Comparison of ENCODE assay signal across 9 mouse cellular contexts in genomic region chr16:33923001-33923316, GRCm38 (mm10). TPM values are rescaled to one million over a fixed set of nuclear protein-coding genes. Genes with fewer than 3 reads are reported as not detected.
DNase-seq lines count a peak whose midpoint lies in the region; ATAC-seq and TF ChIP-seq lines count a peak whose summit lies in the region.
"Had no signal": no experiment of that assay in that cellular context is flagged by ENCODE, and none has a peak within 500 bp of the region (broad histone marks: within the 10 kb centered on the region; RNA-seq: fewer than 3 reads in every experiment).

No protein-coding gene starts in this region.

- no peak overlapping the region for H3K9ac ChIP-seq in kidney, postnatal 0 days (ENCODE audit: low read depth, low read length)
- no peak overlapping the region for H3K9ac ChIP-seq in hindbrain, embryonic 13.5 days
- H3K9ac ChIP-seq in hindbrain, embryonic 11.5 days (ENCODE audit: low read depth, low read length) = no peak overlapping the region
- H3K9ac ChIP-seq: midbrain, embryonic 12.5 days had no signal

- DNase-seq in kidney, postnatal 0 days (ENCODE audit: low spot score) = peak; percentile 60
- no peak for DNase-seq in kidney, adult 18-20 months
- DNase-seq in hindbrain, embryonic 11.5 days (ENCODE audit: low spot score) = no peak

- no peak overlapping the region for H3K4me2 ChIP-seq in kidney, postnatal 0 days (ENCODE audit: low read length)
- H3K4me2 ChIP-seq in hindbrain, embryonic 13.5 days = no peak overlapping the region
- H3K4me2 ChIP-seq in hindbrain, embryonic 11.5 days (replicated peaks; ENCODE audit: low read depth, low read length) = no peak overlapping the region
- H3K4me2 ChIP-seq: midbrain, embryonic 12.5 days had no signal

- H3K79me2 ChIP-seq in macrophage (ENCODE audit: inconsistent target) = peaks cover 47% of the 10 kb centered on the region; the same call in 1 of the 2 replicates

- H3K9me3 ChIP-seq in kidney, postnatal 0 days (replicated peaks; ENCODE audit: low read length) = no peaks in the 10 kb centered on the region
- no peaks in the 10 kb centered on the region for H3K9me3 ChIP-seq in hindbrain, embryonic 13.5 days
- H3K9me3 ChIP-seq in hindbrain, embryonic 11.5 days (ENCODE audit: control insufficient read depth, low read length) = no peaks in the 10 kb centered on the region
- H3K9me3 ChIP-seq: midbrain, embryonic 12.5 days had no signal

- H3K27me3 ChIP-seq in kidney, postnatal 0 days (ENCODE audit: insufficient read depth, low read length) = no peaks in the 10 kb centered on the region
- H3K27me3 ChIP-seq in hindbrain, embryonic 13.5 days = no peaks in the 10 kb centered on the region
- no peaks in the 10 kb centered on the region for H3K27me3 ChIP-seq in hindbrain, embryonic 11.5 days (ENCODE audit: control insufficient read depth, insufficient read depth, low read length)
- H3K27me3 ChIP-seq: midbrain, embryonic 12.5 days had no signal

- no peak overlapping the region for H3K4me3 ChIP-seq in kidney, postnatal 0 days (replicated peaks; ENCODE audit: low read depth, low read length)
- no peak overlapping the region for H3K4me3 ChIP-seq in brown adipose tissue, adult 24 weeks (ENCODE audit: insufficient read depth, low read depth, low read length)
- no peak overlapping the region for H3K4me3 ChIP-seq in embryonic fibroblast, embryonic 13.5 days (ENCODE audit: insufficient read depth, low read length)
- H3K4me3 ChIP-seq in macrophage (ENCODE audit: inconsistent target) = no peak overlapping the region
- H3K4me3 ChIP-seq in hindbrain, embryonic 13.5 days = no peak overlapping the region
- H3K4me3 ChIP-seq in hindbrain, embryonic 11.5 days (ENCODE audit: low read depth, low read length) = no peak overlapping the region
- H3K4me3 ChIP-seq: midbrain, embryonic 12.5 days had no signal

- ATAC-seq in kidney, postnatal 0 days (replicated peaks; ENCODE audit: low FRiP score, low read depth) = no peak
- ATAC-seq in hindbrain, embryonic 13.5 days (ENCODE audit: low FRiP score) = no peak
- no peak for ATAC-seq in granulocyte monocyte progenitor cell, adult 5-6 weeks (replicated peaks; ENCODE audit: poor library complexity, severe bottlenecking)
- no peak for ATAC-seq in hindbrain, embryonic 11.5 days (ENCODE audit: low FRiP score)

- no peak for TF ChIP-seq POLR2A in embryonic fibroblast, embryonic 13.5 days (IDR thresholded peaks at IDR 0.05; ENCODE audit: low read depth, low read length)

- H3K36me3 ChIP-seq in kidney, postnatal 0 days (ENCODE audit: insufficient read depth, low read length) = peaks cover 6% of the 10 kb centered on the region
- H3K36me3 ChIP-seq in macrophage (ENCODE audit: inconsistent target) = peaks cover 10% of the 10 kb centered on the region; the same call in 1 of the 2 replicates
- no peaks in the 10 kb centered on the region for H3K36me3 ChIP-seq in hindbrain, embryonic 13.5 days
- H3K36me3 ChIP-seq in hindbrain, embryonic 11.5 days (ENCODE audit: control insufficient read depth, insufficient read depth, low read length) = no peaks in the 10 kb centered on the region
- H3K36me3 ChIP-seq: midbrain, embryonic 12.5 days had no signal

- H3K4me1 ChIP-seq in kidney, postnatal 0 days (replicated peaks; ENCODE audit: insufficient read depth, low read length) = peaks cover 28% of the 10 kb centered on the region
- no peaks in the 10 kb centered on the region; the same call in 1 of the 2 replicates for H3K4me1 ChIP-seq in brown adipose tissue, adult 24 weeks (ENCODE audit: control insufficient read depth, insufficient read depth, insufficient read length, low read length)
- H3K4me1 ChIP-seq in embryonic fibroblast, embryonic 13.5 days (ENCODE audit: control insufficient read depth, insufficient read depth, low read length) = peaks cover 29% of the 10 kb centered on the region
- H3K4me1 ChIP-seq in hindbrain, embryonic 13.5 days (replicated peaks) = peaks cover 15% of the 10 kb centered on the region
- no peaks in the 10 kb centered on the region for H3K4me1 ChIP-seq in hindbrain, embryonic 11.5 days (replicated peaks; ENCODE audit: control insufficient read depth, insufficient read depth, low read length)
- H3K4me1 ChIP-seq: midbrain, embryonic 12.5 days had no signal

- TF ChIP-seq CTCF in kidney, postnatal 0 days (IDR thresholded peaks at IDR 0.05; ENCODE audit: low read depth) = no peak
- TF ChIP-seq CTCF in embryonic fibroblast, embryonic 13.5 days (IDR thresholded peaks at IDR 0.05; ENCODE audit: borderline replicate concordance, insufficient read depth, low read length) = no peak

- 24% methylated on average over 5 of the region's 5 CpGs for WGBS in kidney, postnatal 0 days
- WGBS in macrophage (ENCODE audit: missing documents) = 15% methylated on average over 5 of the region's 5 CpGs
- 82% methylated on average over 5 of the region's 5 CpGs for WGBS in hindbrain, embryonic 13.5 days
- WGBS in hindbrain, embryonic 11.5 days = 81% methylated on average over 5 of the region's 5 CpGs

- peak overlapping the region; percentile 54 for H3K27ac ChIP-seq in kidney, postnatal 0 days
- peak overlapping the region; percentile 80 for H3K27ac ChIP-seq in brown adipose tissue, adult 24 weeks (replicated peaks; ENCODE audit: low read depth, low read length)
- peak overlapping the region; percentile 96 for H3K27ac ChIP-seq in embryonic fibroblast, embryonic 13.5 days (ENCODE audit: insufficient read depth, low read length)
- peak overlapping the region; percentile 100 for H3K27ac ChIP-seq in macrophage
- H3K27ac ChIP-seq in hindbrain, embryonic 13.5 days = no peak overlapping the region
- no peak overlapping the region for H3K27ac ChIP-seq in hindbrain, embryonic 11.5 days (ENCODE audit: low read depth, low read length)
- H3K27ac ChIP-seq: midbrain, embryonic 12.5 days had no signal

RNA-seq across cellular contexts. Expression of gene Umps, which starts 43.9 kb away (rescaled TPM):
- 37.9 and 41.7 TPM in 2 replicates for polyA plus RNA-seq in kidney, postnatal 0 days (2015; fragmentation: Nextera tagmentation; extraction: Ambion mirVana)
- 8.4 and 13.2 TPM in 2 replicates for polyA plus RNA-seq in brown adipose tissue, adult 24 weeks (2012; ENCODE audit: insufficient read depth, insufficient read length, missing spikeins)
- 23.3 and 25.5 TPM in 2 replicates for polyA plus RNA-seq in embryonic fibroblast, embryonic 13.5 days (2011; ENCODE audit: insufficient read length, low read depth, missing spikeins)
- total RNA-seq in macrophage (2018; cell fraction: chromatin; rRNA removed) = 10 to 100 TPM in 2 of 26 experiments, 1 to 10 TPM in 20, under 1 TPM in 4; 0.51 to 13.5 (median 3.7) TPM
- total RNA-seq in macrophage (2018; cell fraction: cytosol; rRNA removed) = 10 to 100 TPM in 19 of 26 experiments, 1 to 10 TPM in 7; 6.9 to 17.3 (median 12.8) TPM
- total RNA-seq in macrophage (2018; cell fraction: nucleus; rRNA removed) = 10 to 100 TPM in 4 of 26 experiments, 1 to 10 TPM in 22; 2.0 to 17.8 (median 4.3) TPM
- 11.6 to 23.0 TPM (median 12.1 TPM) in 3 replicates for polyA plus RNA-seq in macrophage (2018)
- polyA plus RNA-seq in hindbrain, embryonic 13.5 days (2015; fragmentation: Nextera tagmentation; extraction: Ambion mirVana) = 22.0 and 24.1 TPM in 2 replicates
- total RNA-seq in granulocyte monocyte progenitor cell, adult 5-6 weeks (2014; fragmentation: Nextera tagmentation) = 69.3 and 73.3 TPM in 2 replicates
- 129 and 134 TPM in 2 replicates for total RNA-seq in granulocyte monocyte progenitor cell, adult 5-6 weeks (2017)
- polyA plus RNA-seq in hindbrain, embryonic 11.5 days (2014; fragmentation: Nextera tagmentation; extraction: Ambion mirVana) = 55.5 and 62.6 TPM in 2 replicates

Comparison
In these comparisons a context has a peak if more than half of its experiments do, and no peak if none do; other contexts are left out.
1. H3K27ac ChIP-seq: peak in kidney, postnatal 0 days (single experiment), brown adipose tissue, adult 24 weeks (single experiment), embryonic fibroblast, embryonic 13.5 days (single experiment) and macrophage (single experiment); none in hindbrain, embryonic 13.5 days (single experiment) and hindbrain, embryonic 11.5 days (single experiment).